Mouse (Mus musculus) liver, embryonic 14.5 days (tissue): ENCODE measurements at regions not wholly inside any gene's neighbourhood (a gene's known extent, or its start where the extent isn't known, plus 50 kb on each side); places are given as distances from the start of the nearest gene placed in this dataset.
"Not testable (repeated sequence)": the region's sequence is repeated elsewhere in the genome, so short reads cannot be mapped to it uniquely, and the experiment has no call there.

Source experiments
- ATAC-seq: fragments of 200-750 bp; cut with Nextera tagmentation; 2 replicates; pipeline ENCODE4 v1.8.0; 2017; ENCODE audit warnings: moderate number of reproducible peaks, mild to moderate bottlenecking, moderate library complexity; ENCODE audit not compliant: insufficient read depth
- DNase-seq, 3 experiments: peaks; one replicate each; pipeline ENCODE4 v3.0.0-alpha.2; 2012 to 2013; ENCODE audit warnings: low read depth in 3 of 3, low spot score in 3 of 3
- H3K27ac ChIP-seq: fragments of 300-500 bp; sonication (generic); 2 replicates; pipeline ENCODE4 v1.5.1; 2014; ENCODE audit warnings: moderate library complexity, mild to moderate bottlenecking, control low read depth, inconsistent platforms
- H3K27me3 ChIP-seq: fragments of 300-500 bp; sonication (generic); 2 replicates; pipeline ENCODE4 v1.6.1; 2014; ENCODE audit warnings: mild to moderate bottlenecking, low read length, moderate library complexity; ENCODE audit not compliant: control insufficient read depth, insufficient read depth
- H3K36me3 ChIP-seq: fragments of 300-500 bp; sonication (generic); replicated peaks from 2 replicates; pipeline ENCODE4 v1.6.1; 2014; ENCODE audit warnings: low read depth; ENCODE audit not compliant: control insufficient read depth, insufficient read depth
- H3K4me1 ChIP-seq, 2 experiments: fragments of 200-500 bp in 1 of 2; fragments of 300-500 bp in 1 of 2; sonication (generic) in 1 of 2; replicated peaks; 2 replicates each; pipeline ENCODE4 v1.6.1; 2012 to 2014; ENCODE audit warnings: antibody characterized with exemption in 1 of 2, inconsistent platforms in 1 of 2, low read length in 1 of 2; ENCODE audit not compliant: control insufficient read depth in 2 of 2, insufficient read depth in 2 of 2
- H3K4me2 ChIP-seq: fragments of 300-500 bp; sonication (generic); 2 replicates; pipeline ENCODE4 v1.6.1; 2014; ENCODE audit warnings: low read depth, mild to moderate bottlenecking, control low read depth, moderate library complexity
- H3K4me3 ChIP-seq, 2 experiments: fragments of 200-500 bp in 1 of 2; fragments of 300-500 bp in 1 of 2; sonication (generic) in 1 of 2; 2 replicates each; pipeline ENCODE4 v1.5.1; 2012 to 2014; ENCODE audit warnings: low read depth in 2 of 2, low read length in 2 of 2, mild to moderate bottlenecking in 2 of 2, control low read depth in 1 of 2, inconsistent platforms in 1 of 2, moderate library complexity in 1 of 2; ENCODE audit not compliant: insufficient read depth in 1 of 2
- H3K9ac ChIP-seq: fragments of 300-500 bp; sonication (generic); replicated peaks from 2 replicates; pipeline ENCODE4 v1.6.1; 2014; ENCODE audit warnings: mild to moderate bottlenecking, control low read depth, moderate library complexity
- H3K9me3 ChIP-seq: fragments of 300-500 bp; sonication (generic); 2 replicates; pipeline ENCODE4 v1.6.1; 2016; ENCODE audit warnings: low read length, mixed read lengths; ENCODE audit not compliant: control insufficient read depth
- CTCF ChIP-seq: IDR thresholded peaks from 2 replicates; pipeline ENCODE4 v1.5.1; 2016; ENCODE audit warnings: antibody characterized with exemption, low read depth, control low read depth
- EP300 ChIP-seq: IDR thresholded peaks from 2 replicates; pipeline ENCODE4 v1.6.1; 2016; ENCODE audit warnings: antibody characterized with exemption, low read depth
- WGBS: fragments of 180-500 bp; shearing (Covaris S2); extraction: QIAGEN DNeasy Blood & Tissue Kit; methylation state at CpG from one replicate; pipeline ENCODE4 v1.1.7; 2014; ENCODE audit not compliant: insufficient replicate concordance; 5-methylcytosine and 5-hydroxymethylcytosine counted together

DNA sequence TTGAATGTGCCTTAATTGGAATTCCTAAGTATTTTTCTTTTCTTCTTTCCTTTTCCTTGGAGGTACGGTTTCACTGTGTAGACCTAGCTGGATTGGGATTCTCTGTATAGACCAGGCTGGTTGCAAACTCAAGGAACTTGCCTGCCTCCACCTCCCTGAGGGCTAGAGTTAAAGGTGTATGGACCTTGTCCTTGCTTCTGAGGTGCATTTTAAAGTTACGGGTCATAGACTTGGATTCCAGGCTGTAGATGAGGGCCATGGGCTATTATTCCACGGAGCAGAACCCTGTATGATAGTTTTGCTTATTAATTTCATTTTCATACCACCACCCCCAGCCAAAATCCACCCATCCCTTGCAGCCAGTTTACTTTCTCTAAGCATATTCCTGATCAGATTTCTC lies 50.7 kb upstream of the Wdr26 start:
- no peak for TF ChIP-seq CTCF
- TF ChIP-seq EP300: no peak
- H3K4me2 ChIP-seq: no peak overlapping the region
- H3K36me3 ChIP-seq: no peaks in the 10 kb centered on the region
- peak overlapping the region; percentile 99; the same call in 1 of the 2 replicates for H3K27ac ChIP-seq
- H3K9me3 ChIP-seq: no peaks in the 10 kb centered on the region
- no peak for ATAC-seq
- WGBS: 90% methylated on average over 3 of the region's 3 CpGs
- H3K4me1 ChIP-seq: peaks cover 47 to 49% of the 10 kb centered on the region in 2 experiments
- no peak overlapping the region for H3K9ac ChIP-seq
- no peak overlapping the region for H3K4me3 ChIP-seq
- no peak for DNase-seq
- no peaks in the 10 kb centered on the region for H3K27me3 ChIP-seq

DNA sequence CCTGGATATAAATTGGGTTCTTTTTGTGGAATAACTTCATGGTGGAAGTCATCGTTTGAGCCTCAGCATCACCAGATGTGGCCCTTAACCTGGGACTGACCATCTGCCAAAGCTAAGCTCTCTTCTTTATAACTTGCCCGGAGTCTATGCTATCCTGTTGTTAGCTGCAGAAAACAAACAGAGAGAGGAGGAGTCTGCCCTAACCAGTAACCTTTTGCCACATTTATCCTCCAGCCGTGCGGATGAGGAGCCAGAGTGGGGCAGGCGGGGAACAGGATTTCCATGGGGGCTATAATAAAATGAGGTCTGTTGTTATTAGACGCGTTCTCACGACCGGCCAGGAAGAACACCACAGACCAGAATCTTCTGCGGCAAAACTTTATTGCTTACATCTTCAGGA lies 51.4 kb upstream of the Wdr26 start:
- ATAC-seq (no peak), DNase-seq (no peak)
- H3K4me3 ChIP-seq: no peak overlapping the region
- peaks cover 40 to 42% of the 10 kb centered on the region in 2 experiments for H3K4me1 ChIP-seq
- H3K4me2 ChIP-seq: no peak overlapping the region
- H3K27ac ChIP-seq: no peak overlapping the region
- no peaks in the 10 kb centered on the region for H3K9me3 ChIP-seq
- TF ChIP-seq CTCF: no peak
- no peak for TF ChIP-seq EP300
- WGBS: 92% methylated on average over 10 of the region's 10 CpGs
- H3K36me3 ChIP-seq: no peaks in the 10 kb centered on the region
- H3K27me3 ChIP-seq: no peaks in the 10 kb centered on the region
- no peak overlapping the region for H3K9ac ChIP-seq

DNA sequence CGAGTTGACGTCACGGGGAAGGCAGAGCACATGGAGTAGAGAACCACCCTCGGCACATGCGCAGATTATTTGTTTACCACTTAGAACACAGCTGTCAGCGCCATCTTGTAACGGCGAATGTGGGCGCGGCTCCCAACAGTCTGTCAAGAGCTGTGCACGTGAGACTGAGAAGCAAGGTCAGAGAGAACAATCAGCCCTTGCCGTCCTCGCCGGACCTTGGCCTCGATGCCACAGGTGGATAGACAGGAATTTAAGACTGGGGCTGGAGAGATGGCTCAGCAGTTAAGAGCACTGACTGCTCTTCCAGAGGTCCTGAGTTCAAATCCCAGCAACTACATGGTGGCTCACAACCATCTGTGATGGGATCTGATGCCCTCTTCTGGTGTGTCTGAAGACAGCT lies 58.7 kb upstream of the Wdr26 start:
- not testable (repeated sequence) for H3K36me3 ChIP-seq, DNase-seq, H3K9me3 ChIP-seq, H3K4me3 ChIP-seq, H3K9ac ChIP-seq, H3K27ac ChIP-seq, H3K4me2 ChIP-seq, ATAC-seq, H3K27me3 ChIP-seq
- WGBS: 92% methylated on average over 10 of the region's 15 CpGs
- H3K4me1 ChIP-seq: peaks cover 6 to 12% of the 10 kb centered on the region in 2 experiments; a peak in 3 of 4 replicates

DNA sequence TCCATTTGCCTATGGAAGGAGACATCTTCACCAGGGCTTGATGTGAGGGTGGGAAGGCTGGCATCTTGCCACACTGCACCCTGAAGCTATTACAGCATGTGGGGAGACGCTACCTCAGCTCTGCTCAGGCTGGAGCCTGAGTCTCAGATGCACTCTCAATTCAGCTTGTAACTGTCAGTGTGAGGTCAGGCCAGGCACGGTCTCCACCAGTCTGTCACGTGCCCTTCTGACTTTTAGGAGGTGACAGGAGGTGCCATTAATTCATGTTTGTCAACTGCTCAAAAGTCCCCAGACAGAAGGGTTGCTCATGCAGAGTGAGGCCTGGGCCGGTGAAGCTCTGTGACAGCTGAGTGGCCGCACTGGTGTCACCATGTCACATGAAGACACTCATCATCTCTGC lies 59.4 kb upstream of the Wdr26 start:
- H3K36me3 ChIP-seq: no peaks in the 10 kb centered on the region
- H3K27me3 ChIP-seq: no peaks in the 10 kb centered on the region
- H3K4me1 ChIP-seq: peaks cover 6 to 12% of the 10 kb centered on the region in 2 experiments; a peak in 3 of 4 replicates
- TF ChIP-seq CTCF: no peak
- TF ChIP-seq EP300: no peak
- H3K27ac ChIP-seq: no peak overlapping the region
- H3K9ac ChIP-seq: no peak overlapping the region
- H3K4me3 ChIP-seq: no peak overlapping the region
- 0 out of 2 replicates have a peak, but pooled peaks have one; percentile 13 for ATAC-seq
- no peaks in the 10 kb centered on the region for H3K9me3 ChIP-seq
- 83% methylated on average over 5 of the region's 5 CpGs for WGBS
- DNase-seq: no peak
- H3K4me2 ChIP-seq: no peak overlapping the region

- TF ChIP-seq EP300 (no peak), CTCF (no peak)
- Histone ChIP-seq H3K9ac (no peak overlapping the region), H3K9me3 (no peaks in the 10 kb centered on the region), H3K4me1 (peaks cover 6 to 12% of the 10 kb centered on the region in 2 experiments; a peak in 3 of 4 replicates), H3K4me2 (no peak overlapping the region), H3K27ac (no peak overlapping the region), H3K4me3 (no peak overlapping the region), H3K27me3 (no peaks in the 10 kb centered on the region), H3K36me3 (no peaks in the 10 kb centered on the region)
- no peak; the same call in 1 of the 2 replicates for ATAC-seq
- no peak for DNase-seq
- 75% methylated on average over 6 of the region's 6 CpGs for WGBS
Measured at GRCm38 (mm10) chr1:181271821-181272220, 60.0 kb upstream of the Wdr26 start.
